Mouse (Mus musculus) heart, postnatal 0 days (tissue): Measurements from ENCODE around the gene Hdac4.

ENCODE experiments used
- CTCF ChIP-seq: IDR thresholded peaks from 2 replicates; pipeline ENCODE4 v1.5.1; 2016; ENCODE audit warnings: antibody characterized with exemption, control low read depth, low read depth
- EP300 ChIP-seq: IDR thresholded peaks from 2 replicates; pipeline ENCODE4 v1.6.1; 2016; ENCODE audit warnings: antibody characterized with exemption, low read depth

GRCm38 (mm10) chr1:91927536-91928315, 267.8 kb downstream of the Hdac4 start:
- TF ChIP-seq EP300 (no peak), CTCF (no peak)
